Mouse (Mus musculus) MEL-GATA-1-ER (cell line): Measurements from ENCODE around the gene Nfib.

Source experiments
- DNase-seq: peaks from one replicate; pipeline ENCODE4 v3.0.0-alpha.2; 2012; ENCODE audit warnings: low read depth; ENCODE audit errors: extremely low read depth

Gene Nfib

GRCm38 (mm10) chr4:82398282-82398681 is 307.3 kb downstream of the Nfib start:
- DNase-seq = no peak

GRCm38 (mm10) chr4:82396805-82397204 is 308.7 kb downstream of the Nfib start:
- DNase-seq = no peak

- DNase-seq = no peak
These were observed 309.5 kb downstream of the Nfib start for GRCm38 (mm10) chr4:82396003-82396402.

GRCm38 (mm10) chr4:82394346-82394745 is 311.2 kb downstream of the Nfib start:
- no peak for DNase-seq

- DNase-seq = no peak
These were observed 312.5 kb downstream of the Nfib start for GRCm38 (mm10) chr4:82393021-82393420.

- no peak for DNase-seq
These were observed 313.1 kb downstream of the Nfib start for GRCm38 (mm10) chr4:82392496-82392895.

- no peak for DNase-seq
These were observed 313.7 kb downstream of the Nfib start for GRCm38 (mm10) chr4:82391726-82392472.

GRCm38 (mm10) chr4:82390545-82390944 is 315.0 kb downstream of the Nfib start:
- DNase-seq = no peak

- no peak for DNase-seq
These were observed 315.7 kb downstream of the Nfib start for GRCm38 (mm10) chr4:82389876-82390275.

- no peak for DNase-seq
These were observed 317.9 kb downstream of the Nfib start for GRCm38 (mm10) chr4:82387620-82388019.

- DNase-seq = no peak
These were observed 319.1 kb downstream of the Nfib start for GRCm38 (mm10) chr4:82386222-82386993.

- no peak for DNase-seq
These were observed 319.9 kb downstream of the Nfib start for GRCm38 (mm10) chr4:82385638-82386037.

- no peak for DNase-seq
These were observed 321.4 kb downstream of the Nfib start for GRCm38 (mm10) chr4:82383991-82384731.

- DNase-seq = no peak
These were observed 322.2 kb downstream of the Nfib start for GRCm38 (mm10) chr4:82383346-82383745.

GRCm38 (mm10) chr4:82381786-82382185 is 323.8 kb downstream of the Nfib start:
- no peak for DNase-seq

GRCm38 (mm10) chr4:82380578-82380977 is 325.0 kb downstream of the Nfib start:
- DNase-seq = no peak

GRCm38 (mm10) chr4:82378050-82378449 is 327.5 kb downstream of the Nfib start:
- no peak for DNase-seq

GRCm38 (mm10) chr4:82377621-82378020 is 327.9 kb downstream of the Nfib start:
- no peak for DNase-seq

- no peak for DNase-seq
These were observed 331.0 kb downstream of the Nfib start for GRCm38 (mm10) chr4:82374560-82374959.

- no peak for DNase-seq
These were observed 333.3 kb downstream of the Nfib start for GRCm38 (mm10) chr4:82372217-82372616.

GRCm38 (mm10) chr4:82371471-82371870 is 334.1 kb downstream of the Nfib start:
- DNase-seq = no peak
